Mouse (Mus musculus): ENCODE measurements at regions not wholly inside any gene's neighbourhood (a gene's known extent, or its start where the extent isn't known, plus 50 kb on each side); places are given as distances from the start of the nearest gene placed in this dataset.

DNA sequence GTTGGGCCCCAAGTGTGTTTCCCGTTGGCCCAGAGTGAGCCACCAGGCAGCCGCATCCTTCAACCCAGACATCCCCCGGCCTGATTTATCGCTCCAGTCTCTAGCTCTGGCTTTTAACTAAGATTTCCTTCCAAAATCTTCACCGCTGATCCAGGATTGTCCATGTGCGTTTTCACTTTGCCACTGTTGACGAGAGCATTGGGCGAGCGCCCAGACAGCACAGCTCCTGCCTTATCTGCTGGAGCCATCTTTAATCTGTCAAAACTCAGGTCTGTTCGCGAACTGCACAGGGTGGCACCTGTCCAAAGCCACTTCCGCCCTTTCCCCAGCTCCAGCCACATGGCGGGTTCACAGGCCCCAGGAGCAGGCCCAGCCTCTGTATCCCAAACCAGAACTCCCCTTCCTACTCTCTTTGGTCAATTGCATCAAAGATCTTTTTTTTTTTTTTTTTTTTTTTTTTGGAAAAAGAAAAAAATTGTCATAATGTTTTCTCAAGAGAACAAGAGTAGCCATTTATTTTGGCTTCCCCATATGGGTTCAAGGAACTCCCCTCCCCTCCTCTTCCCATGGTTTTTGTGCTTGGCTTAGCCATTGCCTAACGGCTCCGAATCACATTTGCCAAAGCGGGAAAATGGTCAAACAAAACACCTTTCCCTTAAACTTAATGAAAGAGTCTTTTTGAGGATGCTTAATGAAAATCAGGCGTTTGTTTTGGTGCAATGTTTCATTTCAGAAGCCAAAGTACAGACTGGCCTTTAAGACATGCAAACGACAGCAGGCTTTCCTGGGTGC, 98.2 kb downstream of the Cyp26a1 start:
- no peak overlapping the region for H3K9ac ChIP-seq

DNA sequence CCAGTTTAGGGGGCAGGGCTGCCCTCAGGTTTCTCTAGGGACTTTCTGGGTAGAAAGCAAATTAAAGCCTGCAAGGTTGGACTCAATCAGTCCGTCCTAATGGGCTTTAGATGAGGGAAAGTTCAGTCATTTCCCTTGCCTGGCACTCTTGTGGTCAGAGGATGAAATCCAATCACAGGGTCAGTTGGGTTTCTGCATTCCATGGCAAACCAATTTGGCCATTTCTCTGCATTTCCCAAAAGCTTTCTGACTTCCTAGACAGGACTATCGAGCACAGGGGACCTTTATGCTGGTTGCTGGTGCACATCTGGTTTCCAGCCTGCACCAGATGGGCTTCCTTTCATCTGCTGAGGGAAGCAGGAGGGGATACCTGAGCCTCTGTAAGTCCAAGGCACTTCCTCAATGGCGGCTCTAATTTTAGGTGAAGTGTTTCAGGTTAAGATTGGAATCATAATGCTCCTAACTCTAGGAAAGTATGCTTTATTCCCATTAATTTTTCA, 102.6 kb downstream of the Cyp26a1 start:
- ATAC-seq (ENCODE audit: insufficient read depth, low FRiP score, low read depth): no peak
- Histone ChIP-seq H3K4me3 (replicated peaks) (no peak overlapping the region), H3K27ac (no peak overlapping the region), H3K9me3 (no peaks in the 10 kb centered on the region), H3K27me3 (replicated peaks) (no peaks in the 10 kb centered on the region), H3K36me3 (no peaks in the 10 kb centered on the region), H3K4me1 (no peaks in the 10 kb centered on the region), H3K9ac (no peak overlapping the region), H3K4me2 (no peak overlapping the region)
- WGBS: 70% methylated on average over 3 of the region's 3 CpGs

More for the DNA sequence above, 98.2 kb downstream of the Cyp26a1 start:
- H3K4me3 ChIP-seq (replicated peaks): no peak overlapping the region
- 74% methylated on average over 18 of the region's 18 CpGs for WGBS
- H3K27me3 ChIP-seq (replicated peaks): no peaks in the 10 kb centered on the region
- no peaks in the 10 kb centered on the region for H3K36me3 ChIP-seq
- H3K27ac ChIP-seq: no peak overlapping the region
- ATAC-seq (ENCODE audit: insufficient read depth, low FRiP score, low read depth): no peak
- H3K9me3 ChIP-seq: no peaks in the 10 kb centered on the region
- H3K4me2 ChIP-seq: no peak overlapping the region
- H3K4me1 ChIP-seq: no peaks in the 10 kb centered on the region

DNA sequence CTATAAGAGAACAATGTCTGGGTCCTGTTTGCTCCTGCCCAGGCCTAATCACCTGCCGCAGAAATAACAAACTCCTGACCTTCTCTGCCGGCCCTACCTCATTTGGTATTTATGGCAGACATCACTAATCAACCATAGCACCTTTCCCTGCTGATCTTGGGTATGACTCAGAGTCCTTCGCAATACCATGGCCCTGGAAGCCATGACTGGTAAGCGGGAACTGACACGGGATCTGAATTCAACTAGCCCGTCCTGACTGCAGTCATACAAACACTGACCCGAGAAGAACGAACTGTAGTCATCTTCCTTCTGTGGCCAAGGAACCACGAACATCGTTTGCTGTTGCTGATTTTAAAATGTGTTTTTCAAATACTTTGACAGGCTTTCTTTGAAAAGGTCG, 112.1 kb downstream of the Cyp26a1 start:
- 82% methylated on average over 11 of the region's 11 CpGs for WGBS
- no peak overlapping the region for H3K9ac ChIP-seq

DNA sequence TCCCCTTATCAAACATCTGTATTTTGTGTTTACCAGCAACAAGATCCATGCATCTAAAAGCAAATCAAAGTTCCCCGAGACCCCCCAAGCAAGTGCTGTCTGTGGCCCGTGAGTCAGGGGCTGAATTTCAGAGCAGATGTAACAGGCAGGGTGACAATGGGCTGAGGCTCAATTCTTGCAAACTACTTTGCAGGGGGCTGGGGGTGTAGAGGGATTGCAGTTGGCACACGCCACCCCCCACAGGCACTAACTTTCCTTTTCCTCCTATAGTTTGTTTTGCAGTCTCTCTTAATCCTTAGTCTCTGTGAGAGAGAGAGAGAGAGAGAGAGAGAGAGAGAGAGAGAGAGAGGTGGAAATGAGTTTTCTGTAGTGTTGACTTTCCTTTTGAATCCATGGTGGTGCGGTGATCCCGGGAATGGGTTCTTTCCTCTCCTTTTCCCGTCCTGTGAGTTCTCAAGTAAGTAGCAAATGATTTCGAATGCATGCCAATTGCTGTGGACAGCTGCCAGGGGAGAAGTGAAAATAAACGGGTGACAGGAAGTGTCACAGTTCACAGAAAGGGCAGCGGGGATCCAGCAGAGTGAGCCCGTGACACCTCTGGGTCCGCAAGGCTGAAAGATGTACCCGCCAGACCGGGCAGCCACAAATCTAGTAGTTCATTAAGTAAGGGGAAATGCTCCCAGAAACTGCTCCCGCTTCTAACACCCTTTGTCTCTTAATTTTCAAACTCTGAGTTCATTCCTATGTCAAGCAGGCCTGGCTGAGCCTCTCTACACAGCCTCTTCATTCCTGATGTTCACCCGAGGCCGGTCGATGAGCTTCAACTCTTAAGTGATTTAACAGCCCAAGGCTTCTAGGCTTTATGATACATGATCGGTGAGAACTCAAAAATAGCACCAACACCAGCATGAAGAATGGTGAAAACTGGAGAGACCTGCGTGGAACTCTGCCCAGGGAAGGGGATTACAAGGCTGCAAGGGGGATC, 116.8 kb downstream of the Cyp26a1 start:
- no peak overlapping the region for H3K27ac ChIP-seq
- 0 out of 2 replicates have a peak overlapping the region, but pooled peaks have one; percentile 11 for H3K4me3 ChIP-seq (replicated peaks)
- H3K4me2 ChIP-seq: peak overlapping the region; percentile 44
- no peaks in the 10 kb centered on the region for H3K36me3 ChIP-seq
- 0 out of 2 replicates have a peak, but pooled peaks cover 6% of the 10 kb centered on the region for H3K4me1 ChIP-seq
- ATAC-seq (ENCODE audit: insufficient read depth, low FRiP score, low read depth): no peak
- no peak overlapping the region for H3K9ac ChIP-seq
- no peaks in the 10 kb centered on the region for H3K9me3 ChIP-seq
- 17% methylated on average over 19 of the region's 19 CpGs for WGBS
- no peaks in the 10 kb centered on the region for H3K27me3 ChIP-seq (replicated peaks)

More for the DNA sequence above, 112.1 kb downstream of the Cyp26a1 start:
- H3K36me3 ChIP-seq: no peaks in the 10 kb centered on the region
- H3K4me1 ChIP-seq: 0 out of 2 replicates have a peak, but pooled peaks cover 6% of the 10 kb centered on the region
- H3K4me3 ChIP-seq (replicated peaks): no peak overlapping the region
- no peak overlapping the region for H3K4me2 ChIP-seq
- H3K9me3 ChIP-seq: no peaks in the 10 kb centered on the region
- no peaks in the 10 kb centered on the region for H3K27me3 ChIP-seq (replicated peaks)
- ATAC-seq (ENCODE audit: insufficient read depth, low FRiP score, low read depth): no peak
- no peak overlapping the region for H3K27ac ChIP-seq

DNA sequence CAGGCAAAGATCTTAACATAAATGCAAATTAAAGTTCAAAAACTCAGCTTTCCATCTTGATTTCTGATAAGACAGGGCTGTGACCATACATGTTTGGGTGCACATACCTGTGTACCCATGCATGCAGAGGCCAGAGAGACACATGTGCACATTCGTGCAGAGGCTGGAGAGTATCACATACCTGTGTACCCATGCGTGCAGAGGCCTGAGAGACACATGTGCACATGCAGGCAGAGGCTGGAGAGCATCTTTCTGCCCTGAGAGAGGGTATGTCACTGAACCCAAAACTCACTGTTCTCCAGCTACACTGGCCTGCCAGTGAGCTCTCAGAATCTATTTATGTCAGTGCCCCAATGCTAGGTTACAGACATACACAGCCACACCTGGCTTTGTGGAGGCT, 118.0 kb downstream of the Cyp26a1 start:
- Histone ChIP-seq H3K4me1 (0 out of 2 replicates have a peak, but pooled peaks cover 6% of the 10 kb centered on the region), H3K4me2 (no peak overlapping the region), H3K27me3 (replicated peaks) (no peaks in the 10 kb centered on the region), H3K27ac (no peak overlapping the region), H3K9me3 (no peaks in the 10 kb centered on the region), H3K4me3 (replicated peaks) (no peak overlapping the region), H3K9ac (no peak overlapping the region), H3K36me3 (no peaks in the 10 kb centered on the region)
- ATAC-seq (ENCODE audit: insufficient read depth, low FRiP score, low read depth): no peak
- WGBS: 84% methylated on average over 2 of the region's 2 CpGs

DNA sequence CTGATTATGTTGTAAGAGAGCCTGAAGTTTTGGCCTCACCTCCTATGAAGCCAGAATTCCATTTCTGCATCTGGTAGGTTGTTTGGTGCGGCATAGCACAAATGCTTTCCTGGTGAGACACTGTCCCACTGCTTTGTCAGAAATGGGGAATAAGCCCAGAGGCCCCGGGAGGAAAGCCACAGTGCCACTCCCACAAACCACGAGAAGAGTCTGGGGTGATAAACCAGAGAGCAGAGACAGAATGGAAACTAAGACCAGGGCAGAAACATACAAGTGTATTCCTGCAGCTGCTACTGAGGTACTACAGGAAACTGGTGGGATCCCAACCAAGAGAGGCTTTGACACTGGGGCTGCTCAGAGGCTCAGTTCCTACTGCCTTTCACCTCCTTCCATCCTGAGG, 123.6 kb downstream of the Cyp26a1 start:
- WGBS: 45% methylated on average over 3 of the region's 3 CpGs
- no peaks in the 10 kb centered on the region for H3K9me3 ChIP-seq
- H3K4me3 ChIP-seq (replicated peaks): no peak overlapping the region
- no peak overlapping the region for H3K9ac ChIP-seq
- no peak for ATAC-seq (ENCODE audit: insufficient read depth, low FRiP score, low read depth)
- H3K4me1 ChIP-seq: no peaks in the 10 kb centered on the region
- H3K4me2 ChIP-seq: no peak overlapping the region
- H3K27ac ChIP-seq: no peak overlapping the region
- H3K27me3 ChIP-seq (replicated peaks): no peaks in the 10 kb centered on the region
- H3K36me3 ChIP-seq: no peaks in the 10 kb centered on the region

DNA sequence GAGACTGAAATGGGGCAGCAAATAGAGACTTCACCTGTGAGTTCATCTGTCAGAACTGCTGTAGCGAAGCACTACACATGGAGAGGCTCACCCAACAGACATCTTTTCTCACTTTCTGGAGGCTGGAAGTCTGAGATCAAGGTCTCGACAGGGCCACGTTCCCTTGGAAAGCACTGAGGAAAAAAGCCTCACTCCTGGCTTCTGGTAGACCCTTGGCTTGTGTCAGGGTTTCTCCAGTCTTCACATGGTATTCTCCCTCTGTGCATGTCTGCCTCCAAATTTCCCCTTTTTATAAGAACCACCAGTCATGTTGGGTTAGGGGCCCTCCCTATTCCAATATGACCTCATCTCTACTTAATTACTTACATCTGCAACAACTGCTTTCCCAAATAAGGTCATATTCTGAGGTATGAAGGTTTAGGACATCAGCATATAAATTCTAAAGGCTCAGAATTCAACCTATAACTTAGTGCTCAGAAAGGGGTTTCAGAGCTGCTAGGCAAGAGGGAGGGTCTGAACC, 124.1 kb downstream of the Cyp26a1 start:
- no peaks in the 10 kb centered on the region for H3K27me3 ChIP-seq (replicated peaks)
- H3K9me3 ChIP-seq: no peaks in the 10 kb centered on the region
- H3K36me3 ChIP-seq: no peaks in the 10 kb centered on the region
- WGBS: 80% methylated on average over 3 of the region's 3 CpGs
- no peaks in the 10 kb centered on the region for H3K4me1 ChIP-seq
- no peak overlapping the region for H3K27ac ChIP-seq
- no peak overlapping the region for H3K4me2 ChIP-seq
- H3K9ac ChIP-seq: no peak overlapping the region
- H3K4me3 ChIP-seq (replicated peaks): no peak overlapping the region
- no peak for ATAC-seq (ENCODE audit: insufficient read depth, low FRiP score, low read depth)

DNA sequence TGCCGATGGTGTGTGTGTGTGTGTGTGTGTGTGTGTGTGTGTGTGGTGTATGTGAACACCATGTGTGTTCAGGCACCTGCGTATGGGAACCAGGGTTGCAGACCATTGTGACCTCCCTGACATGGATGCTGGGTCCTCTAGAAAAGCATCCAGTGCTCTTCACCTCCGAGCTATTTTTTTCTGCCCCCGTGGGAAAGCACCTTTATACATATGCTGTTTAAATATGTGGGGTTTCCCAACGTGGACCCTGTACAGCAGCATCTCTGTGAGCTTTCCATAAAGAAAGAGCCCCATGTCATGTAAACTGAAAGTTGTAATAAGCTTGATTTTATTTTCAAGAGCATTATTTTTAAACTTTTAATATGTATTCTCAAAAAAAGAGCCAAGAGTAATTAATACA, 126.6 kb downstream of the Cyp26a1 start:
- Histone ChIP-seq H3K4me3 (replicated peaks) (no peak overlapping the region), H3K9ac (no peak overlapping the region), H3K36me3 (no peaks in the 10 kb centered on the region), H3K9me3 (no peaks in the 10 kb centered on the region), H3K4me2 (no peak overlapping the region), H3K27ac (no peak overlapping the region), H3K27me3 (replicated peaks) (no peaks in the 10 kb centered on the region), H3K4me1 (no peaks in the 10 kb centered on the region)
- ATAC-seq (ENCODE audit: insufficient read depth, low FRiP score, low read depth): no peak
- 80% methylated on average over 5 of the region's 5 CpGs for WGBS

DNA sequence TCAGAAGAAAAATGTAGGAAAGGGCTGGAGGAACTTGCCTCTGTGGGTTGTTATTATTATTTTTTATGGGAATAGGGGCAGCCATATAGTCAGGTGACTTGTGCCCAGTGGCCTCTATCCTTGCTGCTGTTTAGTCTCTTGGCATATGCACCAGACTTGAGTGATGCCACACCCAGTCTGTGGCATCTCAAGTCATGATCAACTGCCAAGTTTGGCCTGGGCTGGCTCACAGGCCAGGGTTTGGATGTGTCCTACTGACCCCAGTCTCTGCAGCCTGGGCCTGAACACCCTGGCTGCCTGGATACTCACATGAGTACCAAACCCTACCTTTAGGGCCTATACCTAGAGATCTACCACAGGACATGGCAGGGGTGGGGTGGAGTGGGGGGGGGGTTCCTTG, 133.8 kb downstream of the Cyp26a1 start:
- ATAC-seq (ENCODE audit: insufficient read depth, low FRiP score, low read depth): no peak
- no peaks in the 10 kb centered on the region for H3K4me1 ChIP-seq
- no peaks in the 10 kb centered on the region for H3K27me3 ChIP-seq (replicated peaks)
- no peak overlapping the region for H3K4me3 ChIP-seq (replicated peaks)
- H3K36me3 ChIP-seq: no peaks in the 10 kb centered on the region
- H3K9ac ChIP-seq: no peak overlapping the region
- no peak overlapping the region for H3K4me2 ChIP-seq
- no peaks in the 10 kb centered on the region for H3K9me3 ChIP-seq
- H3K27ac ChIP-seq: no peak overlapping the region

DNA sequence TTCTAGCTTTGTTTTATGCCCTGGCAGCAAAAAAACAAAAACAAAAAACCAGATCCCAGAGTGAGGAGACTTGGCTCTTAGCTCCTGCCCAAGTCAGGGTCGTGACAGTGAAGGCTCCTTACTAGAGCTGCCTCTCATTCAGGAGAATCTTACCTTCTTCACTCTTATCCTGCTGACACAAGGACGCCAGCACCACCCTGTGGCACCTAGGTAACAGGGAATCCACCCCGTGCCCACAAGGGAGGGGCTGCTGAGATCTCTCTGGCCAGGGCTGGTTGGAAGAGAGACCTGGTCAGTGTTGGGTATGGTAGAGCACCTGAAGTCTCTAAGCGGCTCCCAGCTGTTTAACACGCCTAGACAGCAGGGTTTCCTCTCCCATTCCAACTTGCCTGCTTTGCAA, 139.3 kb downstream of the Cyp26a1 start:
- no peaks in the 10 kb centered on the region for H3K4me1 ChIP-seq

More for the DNA sequence above, 139.3 kb downstream of the Cyp26a1 start:
- WGBS: 42% methylated on average over 5 of the region's 5 CpGs
- Histone ChIP-seq H3K9me3 (no peaks in the 10 kb centered on the region), H3K4me2 (no peak overlapping the region), H3K27ac (no peak overlapping the region), H3K4me3 (replicated peaks) (no peak overlapping the region), H3K9ac (no peak overlapping the region), H3K27me3 (replicated peaks) (no peaks in the 10 kb centered on the region), H3K36me3 (no peaks in the 10 kb centered on the region)
- no peak for ATAC-seq (ENCODE audit: insufficient read depth, low FRiP score, low read depth)
